Mouse (Mus musculus): ENCODE results near the gene Gm10251. TPM values are rescaled to one million over a fixed set of nuclear protein-coding genes. Genes with fewer than 3 reads are reported as not detected.

Gene Gm10251
- total RNA-seq (2023; ENCODE audit: inconsistent age): not detected in 4 replicates

GRCm38 (mm10) chr14:6684070-6684469 lies at the start of gene Gm10251:
TSS of gene Gm10251 (minus strand) at chr14:6684170.

DNA sequence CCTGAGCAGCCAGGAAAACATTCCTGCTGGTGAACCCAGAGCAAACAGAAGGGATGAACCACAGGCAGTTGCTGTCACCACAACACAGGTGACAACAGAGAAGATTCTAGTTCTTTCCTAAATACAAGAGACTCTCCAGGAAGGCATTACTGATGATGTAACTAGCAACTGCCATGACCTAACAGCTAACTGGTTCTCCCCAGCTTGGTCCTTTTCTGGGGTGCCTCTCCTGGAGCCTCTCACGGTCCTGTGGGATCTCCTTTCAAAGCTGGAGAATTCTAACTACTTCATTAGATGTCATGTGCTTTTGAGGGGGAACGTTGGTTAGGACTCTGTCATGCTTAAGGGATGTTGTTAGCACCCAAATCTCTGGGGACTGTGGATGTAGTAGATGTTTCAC lies 36.2 kb upstream of the Gm10251 start, which contains the start of gene Gm8050:
Gene Gm8050, minus strand, starts transcription at position 101 of the 400 bp plus-strand sequence.

DNA sequence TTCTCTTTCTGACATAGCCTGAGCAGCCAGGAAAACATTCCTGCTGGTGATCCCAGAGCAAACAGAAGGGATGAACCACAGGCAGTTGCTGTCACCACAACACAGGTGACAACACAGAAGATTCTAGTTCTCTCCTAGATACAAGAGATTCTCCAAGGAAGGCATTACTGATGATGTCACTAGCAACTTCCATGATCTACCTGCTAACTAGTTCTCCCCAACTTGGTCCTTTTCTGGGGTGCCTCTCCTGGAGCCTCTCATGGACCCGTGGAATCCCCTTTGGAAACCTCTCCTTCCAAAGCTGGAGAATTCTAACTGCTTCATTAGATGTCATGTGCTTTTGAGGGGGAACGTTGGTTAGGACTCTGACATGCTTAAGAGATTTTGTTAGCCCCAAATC lies 61.7 kb downstream of the Gm10251 start, which contains the start of gene Gm3460:
Gene Gm3460, minus strand, starts transcription at position 101 of the 400 bp plus-strand sequence.

DNA sequence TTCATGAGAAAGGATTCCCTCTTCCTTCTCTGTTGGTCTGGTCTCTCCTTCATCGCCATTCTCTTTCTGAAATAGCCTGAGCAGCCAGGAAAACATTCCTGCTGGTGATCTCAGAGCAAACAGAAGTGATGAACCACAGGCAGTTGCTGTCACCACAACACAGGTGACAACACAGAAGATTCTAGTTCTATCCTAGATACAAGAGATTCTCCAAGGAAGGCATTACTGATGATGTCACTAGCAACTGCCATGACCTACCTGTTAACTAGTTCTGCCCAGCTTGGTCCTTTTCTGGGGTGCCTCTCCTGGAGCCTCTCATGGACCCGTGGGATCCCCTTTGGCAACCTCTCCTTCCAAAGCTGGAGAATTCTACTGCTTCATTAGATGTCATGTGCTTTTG lies 93.5 kb downstream of the Gm10251 start, which contains the start of gene Gm3629:
Gene Gm3629, minus strand, starts transcription at position 101 of the 400 bp plus-strand sequence.

Other genes starting within 250 kb of the Gm10251 start
- not detected in 4 replicates for gene Gm3594, start 239.6 kb downstream of the Gm10251 start, total RNA-seq (2023; ENCODE audit: inconsistent age)
- not detected in 4 replicates for gene Gm8356, start 146.9 kb downstream of the Gm10251 start, total RNA-seq (2023; ENCODE audit: inconsistent age)
- not detected in 4 replicates for gene Gm3629, start 93.6 kb downstream of the Gm10251 start, total RNA-seq (2023; ENCODE audit: inconsistent age)
- not detected in 4 replicates for gene Gm3460, start 61.8 kb downstream of the Gm10251 start, total RNA-seq (2023; ENCODE audit: inconsistent age)
- not detected in 4 replicates for gene Gm8050, start 36.1 kb upstream of the Gm10251 start, total RNA-seq (2023; ENCODE audit: inconsistent age)
- 0.45 to 1.3 TPM (median 0.73 TPM) in 4 replicates for gene Gm3636, start 58.2 kb upstream of the Gm10251 start, total RNA-seq (2023; ENCODE audit: inconsistent age)
- not detected in 4 replicates for gene Gm8362, start 90.2 kb upstream of the Gm10251 start, total RNA-seq (2023; ENCODE audit: inconsistent age)
- not detected in 4 replicates for gene Gm3642, start 156.1 kb upstream of the Gm10251 start, total RNA-seq (2023; ENCODE audit: inconsistent age)
- gene Gm3667, start 205.8 kb upstream of the Gm10251 start, total RNA-seq (2023; ENCODE audit: inconsistent age): not detected in 4 replicates

All from B cell, adult (primary cell).